Mouse (Mus musculus) G1E-ER4 (cell line): ENCODE measurements around the gene Nsdhl. TPM values are rescaled to one million over a fixed set of nuclear protein-coding genes. Genes with fewer than 3 reads are reported as not detected.

ENCODE experiments used
- GATA1 ChIP-seq: IDR thresholded peaks from one replicate; pipeline ENCODE4 v1.8.0; 2012; ENCODE audit warnings: low read length, inconsistent platforms
- polyA plus RNA-seq: library from polyadenylated mRNA; stranded (reverse); fragments of >175 nt; gene quantifications from 2 replicates; pipeline ENCODE4 v1.2.3, GENCODE M21; 2012

Gene Nsdhl
- polyA plus RNA-seq: 1.4 and 2.1 TPM in 2 replicates

DNA sequence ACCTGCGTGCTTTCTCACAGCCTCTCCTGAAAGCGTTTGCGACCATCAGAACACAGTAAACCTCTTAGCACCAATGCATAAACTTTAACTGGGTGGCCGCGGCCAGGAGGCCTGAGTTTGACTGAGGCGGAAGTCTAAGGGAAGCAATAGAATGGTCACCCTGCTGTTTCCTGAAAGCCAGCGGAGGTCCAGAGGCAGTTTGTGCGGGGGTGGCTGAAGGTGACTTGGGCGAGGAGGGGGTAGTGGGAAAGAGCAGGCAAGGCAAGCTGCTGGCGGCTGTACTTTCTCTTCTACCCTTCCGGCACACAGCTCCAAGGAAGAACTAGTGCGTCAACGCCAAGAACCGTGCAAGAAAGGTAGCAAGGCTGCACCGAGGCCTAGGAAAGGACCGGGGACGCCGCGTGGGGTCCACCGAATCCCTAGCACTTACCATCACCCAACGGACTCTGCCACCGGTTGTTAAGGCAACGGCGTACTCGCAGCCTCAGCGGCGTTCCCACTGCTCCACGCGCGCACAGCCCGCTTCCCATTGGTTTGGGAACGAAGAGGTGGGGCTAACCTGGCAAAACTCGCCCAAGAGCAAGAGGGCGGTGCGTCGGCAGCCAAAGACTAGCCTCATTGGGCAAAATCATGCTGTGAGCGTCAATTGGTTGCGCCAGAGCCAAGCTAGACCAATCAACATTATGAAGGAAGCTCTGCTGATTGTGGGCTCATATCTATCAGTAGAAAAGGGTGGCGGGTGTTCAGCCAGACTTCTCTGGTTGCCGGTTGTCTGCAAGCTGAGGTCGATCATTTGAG, at the start of gene Nsdhl, which contains the start of gene Cetn2:
TSS of gene Nsdhl (plus strand) at position 674 of the 798 bp plus-strand sequence.
TSS of gene Cetn2 (minus strand) at position 528 of the 798 bp plus-strand sequence.
- no peak for TF ChIP-seq GATA1

DNA sequence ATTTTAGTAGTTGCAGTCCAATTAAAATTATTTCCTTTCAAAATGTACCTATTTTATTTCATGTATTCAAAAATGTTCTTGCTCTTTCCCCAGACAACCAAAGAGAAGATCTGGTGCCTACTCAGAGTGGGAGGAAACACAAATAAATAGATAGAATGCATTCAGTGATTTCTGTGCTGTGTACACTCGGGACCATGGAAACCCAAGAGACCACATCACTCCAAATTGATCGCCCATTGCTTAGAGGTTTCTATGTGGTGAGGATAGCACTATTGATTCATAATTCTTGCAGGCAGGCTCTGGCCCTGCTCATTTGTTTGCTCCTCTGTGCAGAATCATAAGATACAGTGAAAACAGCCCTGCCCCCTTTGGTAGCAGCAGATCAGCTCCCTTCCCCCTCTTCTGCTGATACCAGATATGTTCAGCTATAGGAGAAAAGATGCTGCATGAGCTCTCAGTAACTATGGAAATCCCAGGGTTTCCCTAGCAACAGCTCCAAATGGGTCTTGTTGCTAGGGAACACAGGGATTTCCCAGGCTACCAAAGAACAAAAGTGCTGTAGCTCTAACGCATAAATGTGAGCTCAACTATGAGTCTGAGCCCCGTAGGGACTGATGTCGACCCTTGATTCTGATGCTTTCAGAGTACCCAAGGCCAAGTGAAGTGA, 22.8 kb upstream of the Nsdhl start:
- no peak for TF ChIP-seq GATA1

GRCm38 (mm10) chrX:72896055-72896437, 22.3 kb upstream of the Nsdhl start:
- no peak for TF ChIP-seq GATA1

DNA sequence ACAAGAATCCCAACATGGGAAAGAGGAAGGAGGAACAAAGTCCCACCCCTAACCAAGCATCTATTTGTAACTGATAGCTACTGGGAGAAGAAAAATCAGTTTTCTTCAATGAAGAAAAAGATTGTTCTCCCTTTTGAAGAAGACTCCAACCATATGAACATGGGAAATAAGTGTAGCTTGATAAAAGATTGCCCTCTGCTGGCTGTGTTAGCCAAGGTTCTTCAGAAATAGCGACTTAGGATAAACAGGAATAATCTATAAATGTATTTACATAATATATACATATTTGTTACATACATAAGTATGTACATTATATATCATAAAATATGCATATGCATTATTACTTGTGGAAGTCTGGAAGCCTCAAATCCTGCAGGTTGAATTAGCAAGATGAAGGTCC, 15.8 kb upstream of the Nsdhl start:
- TF ChIP-seq GATA1: no peak

- no peak for TF ChIP-seq GATA1
These were observed 10.5 kb upstream of the Nsdhl start for GRCm38 (mm10) chrX:72907619-72908403.

- no peak for TF ChIP-seq GATA1
These were observed 10.0 kb upstream of the Nsdhl start for GRCm38 (mm10) chrX:72908404-72908741.

- TF ChIP-seq GATA1: no peak
These were observed 6.7 kb upstream of the Nsdhl start for GRCm38 (mm10) chrX:72911611-72912010.

- no peak for TF ChIP-seq GATA1
These were observed 314 bp downstream of the Nsdhl start for GRCm38 (mm10) chrX:72918682-72919059.

DNA sequence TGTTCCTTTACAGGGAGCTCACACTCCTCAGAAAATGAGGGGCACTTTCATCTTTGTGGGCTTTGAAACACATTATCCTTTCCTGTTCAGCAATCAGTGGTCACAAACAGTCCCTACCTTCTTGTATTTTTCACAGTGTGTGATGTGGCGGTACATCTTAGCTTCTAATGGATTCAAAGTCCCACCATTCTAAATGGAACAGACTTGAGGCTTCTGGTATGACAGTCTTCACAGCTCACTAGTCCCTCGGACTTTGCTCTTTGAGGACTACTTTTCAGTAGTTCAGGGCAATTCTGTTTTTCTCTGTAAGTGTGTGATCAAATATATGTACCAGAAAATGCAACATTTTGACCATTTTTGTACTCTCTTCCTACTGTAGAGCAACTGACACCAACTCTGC, 3.0 kb downstream of the Nsdhl start:
- TF ChIP-seq GATA1: no peak

DNA sequence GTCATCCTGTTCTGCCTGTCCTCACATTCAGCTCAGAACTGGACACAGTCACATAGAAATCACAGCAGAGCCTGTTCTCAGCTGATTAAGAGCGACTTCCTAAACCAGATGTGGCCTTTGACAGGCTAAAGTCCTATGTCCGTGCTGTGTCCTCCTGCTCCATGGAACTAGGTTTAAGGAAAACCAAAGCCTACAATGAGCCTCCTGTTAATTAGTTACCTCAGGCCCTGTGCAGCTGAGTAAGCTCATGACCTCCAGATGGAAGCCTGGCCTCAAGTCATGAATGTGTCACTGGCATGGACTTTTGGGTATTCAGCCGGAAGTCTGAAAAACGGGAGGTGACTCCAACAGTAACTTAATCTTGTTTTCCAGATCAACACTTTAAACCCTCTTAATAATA, 35.1 kb downstream of the Nsdhl start:
- no peak for TF ChIP-seq GATA1

- TF ChIP-seq GATA1: no peak
These were observed 38.1 kb downstream of the Nsdhl start for GRCm38 (mm10) chrX:72956486-72956885.

DNA sequence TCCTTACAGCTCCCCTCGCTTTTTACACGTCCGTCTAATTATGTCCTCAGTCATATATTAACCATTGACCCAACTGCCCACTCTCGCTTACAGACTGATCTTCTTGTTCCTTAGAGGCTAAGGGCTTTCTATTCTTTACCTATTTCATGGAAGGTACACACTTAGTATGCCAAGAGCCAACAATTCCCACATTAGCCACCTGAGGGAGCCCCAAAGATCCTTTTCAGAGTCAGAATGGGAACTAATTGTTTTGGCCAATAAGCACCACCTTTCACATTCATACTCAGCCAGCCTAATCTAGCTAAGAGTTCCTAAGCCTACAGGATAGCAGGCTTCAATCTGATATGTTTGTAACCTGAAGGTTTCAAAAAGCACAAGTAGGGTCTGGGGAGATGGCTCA, 42.1 kb downstream of the Nsdhl start:
- no peak for TF ChIP-seq GATA1

- no peak for TF ChIP-seq GATA1
These were observed 43.2 kb downstream of the Nsdhl start for GRCm38 (mm10) chrX:72961511-72961910.

DNA sequence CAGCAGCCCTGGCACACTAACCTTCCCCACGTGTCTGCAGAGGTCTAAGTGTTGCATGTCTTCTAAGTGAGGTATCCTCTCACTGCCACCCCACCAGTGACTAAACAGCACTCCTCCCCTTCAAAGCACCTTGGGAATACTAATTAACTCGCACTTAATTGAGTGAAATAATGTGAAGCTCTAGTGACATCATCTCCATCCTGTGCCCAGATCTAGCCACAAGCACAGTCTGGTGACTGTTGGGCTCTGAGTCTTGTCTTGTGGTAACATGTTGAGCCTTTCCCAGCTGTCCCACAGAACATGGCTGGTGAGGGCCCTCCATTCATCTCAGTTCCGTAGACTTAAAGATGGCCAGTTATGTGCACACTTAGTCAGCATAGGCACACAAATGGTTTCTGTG, 44.4 kb downstream of the Nsdhl start:
- TF ChIP-seq GATA1: no peak

- TF ChIP-seq GATA1: no peak
These were observed 64.5 kb downstream of the Nsdhl start for GRCm38 (mm10) chrX:72982831-72983230.

DNA sequence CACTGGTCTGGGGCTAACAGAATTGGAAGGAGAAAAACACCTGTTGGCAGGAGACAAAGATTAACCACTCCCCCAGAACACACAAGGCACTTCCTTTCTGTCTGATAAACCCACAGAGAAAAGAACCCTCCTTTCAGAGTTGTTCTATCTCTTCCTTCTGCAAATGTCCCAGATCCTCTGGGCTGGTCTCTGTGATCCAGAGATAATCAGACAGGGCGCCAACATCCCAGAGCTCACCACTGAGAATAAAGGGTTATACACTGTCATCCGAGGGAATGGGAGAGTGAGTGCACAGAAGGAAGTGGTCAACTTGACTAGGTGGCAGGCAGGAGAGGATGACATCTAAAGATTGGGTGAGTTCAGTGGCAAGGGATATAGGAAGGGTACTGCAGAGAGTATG, 67.2 kb downstream of the Nsdhl start:
- TF ChIP-seq GATA1: no peak
